Mouse (Mus musculus): Measurements from ENCODE around the gene Sult2b1. TPM values are rescaled to one million over a fixed set of nuclear protein-coding genes. Genes with fewer than 3 reads are reported as not detected.
A peak's percentile ranks its signal among the peaks of the same experiment; 100 is the strongest.

Gene Sult2b1
- polyA plus RNA-seq, 1 experiment from 2014 or later: 1.7 TPM

GRCm38 (mm10) chr7:45749401-45749800 is 35.1 kb downstream of the Sult2b1 start:
- no peak for DNase-seq (ENCODE audit: low spot score)
- H3K4me1 ChIP-seq: peaks cover 13% of the 10 kb centered on the region
- H3K9me3 ChIP-seq: 0 out of 2 replicates have a peak, but pooled peaks cover 4% of the 10 kb centered on the region
- WGBS: 48% methylated on average over 10 of the region's 10 CpGs
- no peak overlapping the region for H3K4me3 ChIP-seq
- peak overlapping the region; percentile 30; the same call in 1 of the 2 replicates for H3K27ac ChIP-seq (replicated peaks)
- no peaks in the 10 kb centered on the region for H3K27me3 ChIP-seq (replicated peaks; ENCODE audit: low read depth, poor library complexity, severe bottlenecking)
- no peaks in the 10 kb centered on the region for H3K36me3 ChIP-seq (replicated peaks)

- Histone ChIP-seq H3K36me3 (replicated peaks) (no peaks in the 10 kb centered on the region), H3K9me3 (0 out of 2 replicates have a peak, but pooled peaks cover 4% of the 10 kb centered on the region), H3K27ac (replicated peaks) (no peak overlapping the region), H3K4me1 (peaks cover 13% of the 10 kb centered on the region), H3K27me3 (replicated peaks; ENCODE audit: low read depth, poor library complexity, severe bottlenecking) (no peaks in the 10 kb centered on the region), H3K4me3 (no peak overlapping the region)
- no peak for DNase-seq (ENCODE audit: low spot score)
- WGBS: 84% methylated on average over 7 of the region's 7 CpGs
Measured at GRCm38 (mm10) chr7:45748110-45748509, 36.4 kb downstream of the Sult2b1 start.

- H3K36me3 ChIP-seq (replicated peaks): no peaks in the 10 kb centered on the region
- 83% methylated on average over 5 of the region's 5 CpGs for WGBS
- H3K27me3 ChIP-seq (replicated peaks; ENCODE audit: low read depth, poor library complexity, severe bottlenecking): 0 out of 2 replicates have a peak, but pooled peaks cover 2% of the 10 kb centered on the region
- no peak overlapping the region for H3K4me3 ChIP-seq
- H3K9me3 ChIP-seq: 0 out of 2 replicates have a peak, but pooled peaks cover 4% of the 10 kb centered on the region
- H3K27ac ChIP-seq (replicated peaks): no peak overlapping the region
- peaks cover 14% of the 10 kb centered on the region for H3K4me1 ChIP-seq
- DNase-seq (ENCODE audit: low spot score): no peak
Measured at GRCm38 (mm10) chr7:45747450-45747849, 37.0 kb downstream of the Sult2b1 start.

- Histone ChIP-seq H3K9me3 (0 out of 2 replicates have a peak, but pooled peaks cover 4% of the 10 kb centered on the region), H3K4me1 (peaks cover 22% of the 10 kb centered on the region), H3K27me3 (replicated peaks; ENCODE audit: low read depth, poor library complexity, severe bottlenecking) (peaks cover 11% of the 10 kb centered on the region), H3K4me3 (no peak overlapping the region), H3K27ac (replicated peaks) (no peak overlapping the region), H3K36me3 (replicated peaks) (no peaks in the 10 kb centered on the region)
- 63% methylated on average over 6 of the region's 6 CpGs for WGBS
- DNase-seq (ENCODE audit: low spot score): no peak
Measured at GRCm38 (mm10) chr7:45746518-45746917, 38.0 kb downstream of the Sult2b1 start.

- Histone ChIP-seq H3K4me3 (no peak overlapping the region), H3K27ac (replicated peaks) (no peak overlapping the region), H3K36me3 (replicated peaks) (no peaks in the 10 kb centered on the region), H3K27me3 (replicated peaks; ENCODE audit: low read depth, poor library complexity, severe bottlenecking) (peaks cover 16% of the 10 kb centered on the region), H3K4me1 (peaks cover 13% of the 10 kb centered on the region), H3K9me3 (0 out of 2 replicates have a peak, but pooled peaks cover 4% of the 10 kb centered on the region)
- DNase-seq (ENCODE audit: low spot score): peak; percentile 73
- 29% methylated on average over 2 of the region's 2 CpGs for WGBS
Measured at GRCm38 (mm10) chr7:45744387-45744786, 40.1 kb downstream of the Sult2b1 start.

- Histone ChIP-seq H3K4me1 (peaks cover 9% of the 10 kb centered on the region), H3K27me3 (replicated peaks; ENCODE audit: low read depth, poor library complexity, severe bottlenecking) (peaks cover 16% of the 10 kb centered on the region), H3K4me3 (peak overlapping the region; percentile 42), H3K36me3 (replicated peaks) (no peaks in the 10 kb centered on the region), H3K9me3 (0 out of 2 replicates have a peak, but pooled peaks cover 4% of the 10 kb centered on the region), H3K27ac (replicated peaks) (no peak overlapping the region)
- DNase-seq (ENCODE audit: low spot score): no peak
- 36% methylated on average over 19 of the region's 19 CpGs for WGBS
Measured at GRCm38 (mm10) chr7:45742338-45742737, 42.1 kb downstream of the Sult2b1 start.

- 0 out of 2 replicates have a peak, but pooled peaks cover 3% of the 10 kb centered on the region for H3K9me3 ChIP-seq
- peaks cover 9% of the 10 kb centered on the region for H3K4me1 ChIP-seq
- no peak for DNase-seq (ENCODE audit: low spot score)
- no peak overlapping the region for H3K27ac ChIP-seq (replicated peaks)
- WGBS: 35% methylated on average over 11 of the region's 11 CpGs
- H3K36me3 ChIP-seq (replicated peaks): no peaks in the 10 kb centered on the region
- peak overlapping the region; percentile 42 for H3K4me3 ChIP-seq
- H3K27me3 ChIP-seq (replicated peaks; ENCODE audit: low read depth, poor library complexity, severe bottlenecking): peaks cover 16% of the 10 kb centered on the region
Measured at GRCm38 (mm10) chr7:45741777-45742176, 42.7 kb downstream of the Sult2b1 start.

- Histone ChIP-seq H3K9me3 (no peaks in the 10 kb centered on the region), H3K36me3 (replicated peaks) (no peaks in the 10 kb centered on the region), H3K4me3 (no peak overlapping the region), H3K4me1 (peaks cover 9% of the 10 kb centered on the region), H3K27ac (replicated peaks) (no peak overlapping the region), H3K27me3 (replicated peaks; ENCODE audit: low read depth, poor library complexity, severe bottlenecking) (peaks cover 16% of the 10 kb centered on the region)
- no peak for DNase-seq (ENCODE audit: low spot score)
- 89% methylated on average over 12 of the region's 12 CpGs for whole genome bisulfite sequencing
Measured at GRCm38 (mm10) chr7:45741308-45741707, 43.2 kb downstream of the Sult2b1 start.

GRCm38 (mm10) chr7:45739820-45740219 is 44.6 kb downstream of the Sult2b1 start:
- WGBS: 70% methylated on average over 10 of the region's 10 CpGs
- Histone ChIP-seq H3K36me3 (replicated peaks) (no peaks in the 10 kb centered on the region), H3K27me3 (replicated peaks; ENCODE audit: low read depth, poor library complexity, severe bottlenecking) (peaks cover 16% of the 10 kb centered on the region), H3K9me3 (no peaks in the 10 kb centered on the region), H3K4me3 (no peak overlapping the region), H3K4me1 (peaks cover 9% of the 10 kb centered on the region), H3K27ac (replicated peaks) (no peak overlapping the region)
- DNase-seq (ENCODE audit: low spot score): no peak

GRCm38 (mm10) chr7:45739162-45739763 is 45.2 kb downstream of the Sult2b1 start:
- H3K27me3 ChIP-seq (replicated peaks; ENCODE audit: low read depth, poor library complexity, severe bottlenecking): peaks cover 16% of the 10 kb centered on the region
- 9% methylated on average over 9 of the region's 9 CpGs for WGBS
- peaks cover 9% of the 10 kb centered on the region for H3K4me1 ChIP-seq
- no peak overlapping the region for H3K27ac ChIP-seq (replicated peaks)
- no peak overlapping the region for H3K4me3 ChIP-seq
- H3K9me3 ChIP-seq: no peaks in the 10 kb centered on the region
- no peaks in the 10 kb centered on the region for H3K36me3 ChIP-seq (replicated peaks)
- DNase-seq (ENCODE audit: low spot score): peak; percentile 85

GRCm38 (mm10) chr7:45733477-45733876 is 51.0 kb downstream of the Sult2b1 start:
- H3K36me3 ChIP-seq (replicated peaks): peaks cover 16% of the 10 kb centered on the region
- WGBS: 87% methylated on average over 5 of the region's 5 CpGs
- H3K4me3 ChIP-seq: no peak overlapping the region
- H3K27me3 ChIP-seq (replicated peaks; ENCODE audit: low read depth, poor library complexity, severe bottlenecking): no peaks in the 10 kb centered on the region
- H3K27ac ChIP-seq (replicated peaks): no peak overlapping the region
- H3K4me1 ChIP-seq: peaks cover 23% of the 10 kb centered on the region
- no peak for DNase-seq (ENCODE audit: low spot score)
- no peaks in the 10 kb centered on the region for H3K9me3 ChIP-seq

- 14% methylated on average over 16 of the region's 16 CpGs for WGBS
- H3K9me3 ChIP-seq: no peaks in the 10 kb centered on the region
- H3K27ac ChIP-seq (replicated peaks): peak overlapping the region; percentile 77
- H3K27me3 ChIP-seq (replicated peaks; ENCODE audit: low read depth, poor library complexity, severe bottlenecking): no peaks in the 10 kb centered on the region
- H3K36me3 ChIP-seq (replicated peaks): peaks cover 42% of the 10 kb centered on the region
- peaks cover 23% of the 10 kb centered on the region for H3K4me1 ChIP-seq
- DNase-seq (ENCODE audit: low spot score): peak; percentile 83
- peak overlapping the region; percentile 23; the same call in 1 of the 2 replicates for H3K4me3 ChIP-seq
Measured at GRCm38 (mm10) chr7:45730727-45731431, 53.6 kb downstream of the Sult2b1 start.

- H3K4me3 ChIP-seq: no peak overlapping the region
- no peaks in the 10 kb centered on the region for H3K9me3 ChIP-seq
- 84% methylated on average over 3 of the region's 3 CpGs for WGBS
- peaks cover 23% of the 10 kb centered on the region for H3K4me1 ChIP-seq
- H3K36me3 ChIP-seq (replicated peaks): peaks cover 75% of the 10 kb centered on the region
- DNase-seq (ENCODE audit: low spot score): no peak
- H3K27me3 ChIP-seq (replicated peaks; ENCODE audit: low read depth, poor library complexity, severe bottlenecking): no peaks in the 10 kb centered on the region
- no peak overlapping the region for H3K27ac ChIP-seq (replicated peaks)
Measured at GRCm38 (mm10) chr7:45727625-45728024, 56.8 kb downstream of the Sult2b1 start.
